Mouse (Mus musculus) G1E (cell line): ENCODE measurements around the gene Tns1. TPM values are rescaled to one million over a fixed set of nuclear protein-coding genes. Genes with fewer than 3 reads are reported as not detected.

Source experiments
- ATAC-seq: 2 replicates; pipeline ENCODE4 v1.8.0; 2016; ENCODE audit warnings: mild to moderate bottlenecking; ENCODE audit not compliant: insufficient number of reproducible peaks, poor library complexity, low FRiP score, severe bottlenecking; ENCODE audit errors: extremely low read depth
- DNase-seq: peaks from one replicate; pipeline ENCODE4 v3.0.0; 2012; ENCODE audit warnings: low spot score
- H3K27me3 ChIP-seq: 2 replicates; pipeline ENCODE4 v1.6.1; 2012; ENCODE audit warnings: mild to moderate bottlenecking, low read length, inconsistent platforms; ENCODE audit not compliant: insufficient read depth
- H3K36me3 ChIP-seq: replicated peaks from 2 replicates; pipeline ENCODE3; 2012; ENCODE audit warnings: mild to moderate bottlenecking, inconsistent platforms
- H3K4me1 ChIP-seq: 2 replicates; pipeline ENCODE4 v1.6.1; 2012; ENCODE audit warnings: low read depth, low read length, inconsistent platforms, mixed read lengths; ENCODE audit not compliant: insufficient read depth
- H3K4me3 ChIP-seq: 2 replicates; pipeline ENCODE4 v1.5.1; 2012; ENCODE audit warnings: low read depth, mild to moderate bottlenecking, inconsistent platforms, low read length, moderate library complexity, mixed read lengths
- H3K9me3 ChIP-seq: replicated peaks from 2 replicates; pipeline ENCODE4 v1.6.1; 2012; ENCODE audit warnings: inconsistent platforms
- CTCF ChIP-seq: IDR thresholded peaks from 2 replicates; pipeline ENCODE4 v1.5.1; 2012; ENCODE audit warnings: low read depth, low read length, inconsistent platforms, mixed read lengths
- GATA1 ChIP-seq: IDR thresholded peaks from 2 replicates; pipeline ENCODE4 v1.6.1; 2012; ENCODE audit warnings: borderline replicate concordance, low read length, inconsistent platforms, mixed read lengths
- GATA2 ChIP-seq: IDR thresholded peaks from 2 replicates; pipeline ENCODE4 v1.6.1; 2012; ENCODE audit warnings: low read depth, low read length, inconsistent platforms, borderline replicate concordance
- POLR2AphosphoS5 ChIP-seq: IDR thresholded peaks from 2 replicates; pipeline ENCODE4 v1.6.1; 2012; ENCODE audit warnings: low read depth, low read length, inconsistent platforms; ENCODE audit not compliant: insufficient replicate concordance
- TAL1 ChIP-seq: conservative IDR thresholded peaks from 2 replicates; pipeline ENCODE4 v1.6.1; 2012; ENCODE audit warnings: low read depth, low read length, inconsistent platforms, mixed read lengths
- polyA plus RNA-seq: library from polyadenylated mRNA; stranded (reverse); fragments of >175 nt; gene quantifications from 2 replicates; pipeline ENCODE4 v1.2.3, GENCODE M21; 2012
- total RNA-seq, 2 experiments: library from RNA; stranded (forward) in 1 of 2; stranded (reverse) in 1 of 2; fragments of 200-1000 nt in 1 of 2; fragments of >200 nt in 1 of 2; fragmentation: Nextera tagmentation in 1 of 2; gene quantifications; 2 replicates each; pipeline ENCODE4 v1.2.3; 2014 to 2017

The Tns1 gene
- total and polyA plus RNA-seq, 3 experiments = 0.55 to 27.2 (median 1.7) TPM

DNA sequence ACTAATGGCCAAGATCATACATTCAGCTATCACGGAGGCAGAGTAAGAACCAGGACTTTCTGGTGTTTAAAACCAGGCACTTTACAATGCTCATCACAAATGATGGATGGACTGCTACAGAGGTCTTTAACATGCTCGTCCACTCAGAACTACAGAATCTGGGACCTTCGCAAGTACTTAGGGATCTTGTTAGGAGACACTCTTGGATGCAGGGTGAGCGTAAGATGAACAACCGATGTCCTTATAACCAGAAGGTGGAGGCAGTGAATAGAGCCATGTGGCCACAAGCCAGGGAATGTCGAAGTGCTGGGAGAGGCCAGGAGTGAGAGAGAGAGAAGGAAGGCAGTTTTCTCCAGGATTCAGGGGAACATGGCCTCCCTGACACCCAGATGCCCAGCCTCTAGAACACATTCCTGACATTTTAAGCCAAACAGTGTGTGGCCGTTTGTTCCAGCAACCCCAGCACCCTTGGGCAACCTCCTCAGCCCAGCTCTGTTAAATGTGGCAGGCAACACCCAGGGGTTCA lies 130.3 kb downstream of the Tns1 start:
- no peak for TF ChIP-seq TAL1
- no peak for TF ChIP-seq CTCF
- no peak for TF ChIP-seq GATA1
- ATAC-seq (no peak), DNase-seq (no peak)
- Histone ChIP-seq H3K4me1 (0 out of 2 replicates have a peak, but pooled peaks cover 2% of the 10 kb centered on the region), H3K36me3 (no peaks in the 10 kb centered on the region), H3K4me3 (no peak overlapping the region), H3K9me3 (no peaks in the 10 kb centered on the region), H3K27me3 (no peaks in the 10 kb centered on the region; the same call in 1 of the 2 replicates)

DNA sequence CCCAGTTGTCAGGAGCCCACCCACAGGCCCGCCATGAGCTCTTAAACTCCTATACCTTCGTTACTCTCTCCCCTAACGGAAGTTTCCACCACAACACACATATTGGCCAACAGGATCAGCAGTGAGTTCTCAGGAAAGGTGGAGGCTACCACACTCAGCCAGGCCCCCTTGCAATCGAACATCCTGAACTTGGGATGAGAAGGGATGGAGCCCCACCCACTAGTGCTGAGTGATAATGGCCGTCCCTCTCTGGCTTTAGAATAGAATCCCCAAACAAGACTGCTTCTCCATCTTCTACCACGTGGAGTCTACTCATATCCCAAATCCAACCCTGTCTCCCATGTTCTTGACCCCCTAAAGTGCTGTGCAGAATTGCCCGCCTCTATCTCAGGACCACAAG lies 131.0 kb downstream of the Tns1 start:
- H3K9me3 ChIP-seq = no peaks in the 10 kb centered on the region
- H3K4me3 ChIP-seq = no peak overlapping the region
- no peaks in the 10 kb centered on the region for H3K4me1 ChIP-seq
- no peak for ATAC-seq
- no peaks in the 10 kb centered on the region; the same call in 1 of the 2 replicates for H3K27me3 ChIP-seq
- DNase-seq = no peak
- no peaks in the 10 kb centered on the region for H3K36me3 ChIP-seq
- TF ChIP-seq GATA1 (no peak), CTCF (no peak), GATA2 (no peak), POLR2AphosphoS5 (no peak), TAL1 (no peak)

DNA sequence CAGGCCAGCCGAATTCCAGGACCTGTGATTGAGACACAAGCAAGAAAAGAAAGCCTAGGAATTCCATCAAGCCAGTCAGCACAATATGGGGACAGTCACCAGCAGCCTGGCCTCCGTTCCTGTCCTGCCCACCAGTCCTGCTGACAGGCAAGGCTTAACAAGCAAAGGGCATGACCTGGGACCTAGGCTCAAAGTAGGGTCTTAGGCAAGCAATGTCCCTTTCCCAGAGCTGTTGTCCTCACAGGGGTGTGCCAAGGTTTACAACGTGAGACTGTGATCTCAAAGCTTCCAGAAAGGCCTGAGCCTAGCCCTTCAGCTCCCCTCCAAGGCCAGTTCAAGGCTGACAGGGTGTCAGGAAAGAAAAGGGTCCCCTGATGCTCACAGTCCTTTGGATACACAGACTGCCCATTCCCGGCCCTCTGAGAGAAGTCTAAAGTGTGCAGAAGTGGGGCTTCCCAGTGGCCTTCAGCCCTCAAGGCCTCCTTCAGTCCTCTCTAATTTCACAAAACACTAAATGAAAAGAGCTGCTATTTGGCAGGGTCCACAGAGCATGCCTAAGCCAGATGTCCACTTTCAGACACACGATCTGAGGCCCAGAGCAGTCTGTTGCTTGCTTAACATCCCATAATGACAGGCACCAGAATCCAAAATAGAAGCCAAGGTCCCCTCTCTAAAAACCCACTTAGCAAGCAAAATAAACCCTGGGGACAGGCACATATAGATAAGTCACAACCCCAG lies 131.9 kb downstream of the Tns1 start:
- no peaks in the 10 kb centered on the region for H3K9me3 ChIP-seq
- ATAC-seq = no peak
- H3K4me3 ChIP-seq = no peak overlapping the region
- no peaks in the 10 kb centered on the region for H3K4me1 ChIP-seq
- TF ChIP-seq POLR2AphosphoS5 (no peak), GATA2 (no peak), CTCF (no peak), GATA1 (no peak), TAL1 (no peak)
- no peaks in the 10 kb centered on the region for H3K36me3 ChIP-seq
- no peak for DNase-seq
- no peaks in the 10 kb centered on the region; the same call in 1 of the 2 replicates for H3K27me3 ChIP-seq

DNA sequence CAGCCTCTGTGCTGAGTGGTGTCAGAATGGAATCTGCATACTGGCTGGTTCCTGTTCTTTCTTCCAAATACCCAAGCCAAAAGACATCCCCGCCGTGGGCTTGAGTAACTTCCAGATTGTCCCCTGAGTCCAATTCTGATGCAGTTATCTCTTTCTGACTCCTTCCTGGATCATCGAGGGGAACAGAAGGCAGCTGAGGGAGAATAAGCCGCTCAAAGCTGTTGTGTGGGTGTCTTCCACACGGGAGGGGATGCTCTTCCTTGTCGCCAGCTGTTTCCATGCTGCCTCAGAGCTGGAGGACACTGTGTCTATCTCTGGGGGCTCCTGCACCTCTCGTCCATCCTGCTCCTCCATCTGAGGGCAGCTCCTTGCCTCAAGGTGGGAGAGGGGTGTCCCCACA lies 133.0 kb downstream of the Tns1 start:
- H3K9me3 ChIP-seq = no peaks in the 10 kb centered on the region
- no peaks in the 10 kb centered on the region for H3K36me3 ChIP-seq
- no peak for ATAC-seq
- H3K4me3 ChIP-seq = no peak overlapping the region
- no peak for DNase-seq
- TF ChIP-seq CTCF (no peak), POLR2AphosphoS5 (no peak), TAL1 (no peak), GATA2 (no peak)
- H3K27me3 ChIP-seq = no peaks in the 10 kb centered on the region; the same call in 1 of the 2 replicates
- H3K4me1 ChIP-seq = no peaks in the 10 kb centered on the region

DNA sequence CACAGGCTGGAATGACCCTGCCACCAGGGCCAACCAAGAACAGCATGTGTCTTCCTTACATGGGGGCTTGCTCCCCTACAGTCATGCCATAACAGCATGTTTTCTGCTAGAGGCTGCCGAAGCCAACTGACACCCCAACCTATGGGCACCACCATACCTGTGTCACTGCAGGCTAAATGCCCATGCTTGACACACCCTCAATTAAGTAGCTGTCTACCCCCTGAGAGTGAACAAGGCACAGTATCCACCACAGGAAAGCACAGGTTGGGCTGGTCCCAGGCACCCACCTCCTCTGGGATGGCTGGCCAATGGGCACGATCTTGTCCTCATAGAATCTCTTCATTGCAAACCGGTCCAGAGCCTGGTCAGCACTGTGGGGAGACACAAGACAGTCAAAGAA lies 134.2 kb downstream of the Tns1 start:
- Histone ChIP-seq H3K4me3 (no peak overlapping the region), H3K4me1 (no peaks in the 10 kb centered on the region), H3K9me3 (no peaks in the 10 kb centered on the region), H3K36me3 (no peaks in the 10 kb centered on the region), H3K27me3 (no peaks in the 10 kb centered on the region; the same call in 1 of the 2 replicates)
- DNase-seq (no peak), ATAC-seq (no peak)
- no peak for TF ChIP-seq GATA2
- TF ChIP-seq POLR2AphosphoS5 = no peak
- no peak for TF ChIP-seq CTCF
- TF ChIP-seq TAL1 = no peak
- TF ChIP-seq GATA1 = no peak

DNA sequence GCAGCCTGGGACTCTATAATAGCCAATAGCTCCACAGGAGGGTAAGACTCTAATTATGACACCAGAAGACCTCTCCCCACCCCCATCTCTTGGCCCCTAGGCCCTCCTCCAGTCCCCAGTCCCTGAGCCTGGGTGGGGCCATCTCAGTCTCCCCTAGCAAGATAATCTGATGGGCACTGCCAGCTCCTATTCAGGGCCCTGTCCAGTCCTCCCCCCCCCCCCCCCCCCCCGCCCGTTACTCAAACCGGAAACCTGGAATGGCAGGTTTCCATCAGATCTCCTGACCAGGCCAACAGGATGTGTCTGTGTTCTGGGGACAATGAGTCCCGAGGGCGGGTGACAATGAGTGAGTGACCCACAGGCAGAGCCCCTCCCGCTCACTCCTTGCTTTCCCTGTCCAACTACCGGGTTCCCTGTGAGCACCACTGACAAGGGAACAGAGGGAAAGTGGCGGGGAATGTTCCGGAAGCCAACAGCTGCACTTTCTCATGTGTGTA lies 136.5 kb downstream of the Tns1 start:
- no peak for DNase-seq
- no peaks in the 10 kb centered on the region for H3K4me1 ChIP-seq
- H3K4me3 ChIP-seq = no peak overlapping the region; the same call in 1 of the 2 replicates
- H3K9me3 ChIP-seq = no peaks in the 10 kb centered on the region
- TF ChIP-seq GATA2 (no peak), POLR2AphosphoS5 (no peak)
- no peaks in the 10 kb centered on the region for H3K36me3 ChIP-seq
- ATAC-seq = no peak
- H3K27me3 ChIP-seq = no peaks in the 10 kb centered on the region; the same call in 1 of the 2 replicates
